9 mouse cellular contexts compared by ENCODE assay signal in the genomic region with DNA sequence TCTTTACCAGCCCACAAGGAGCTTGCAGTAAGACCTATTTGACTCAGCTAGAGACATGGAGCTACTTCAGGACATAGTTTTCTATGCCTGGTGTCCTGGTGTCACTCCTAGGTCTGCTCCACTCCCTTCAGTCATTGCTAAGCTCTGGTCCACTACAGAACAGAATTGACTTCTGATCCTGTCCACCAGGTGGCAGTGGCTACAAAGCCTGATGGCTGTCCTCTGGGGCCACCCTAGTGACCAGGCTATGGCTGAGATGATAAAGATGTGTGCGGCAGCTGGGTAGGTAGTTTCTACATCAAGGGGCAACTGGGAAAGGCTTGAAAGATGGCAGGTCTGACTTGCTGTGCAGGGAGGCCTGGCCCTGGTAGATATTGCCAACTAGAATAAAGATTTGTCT. TPM values are rescaled to one million over a fixed set of nuclear protein-coding genes. Genes with fewer than 3 reads are reported as not detected.
DNase-seq lines count a peak whose midpoint lies in the region; ATAC-seq lines count a peak whose summit lies in the region.
"Had no signal": no experiment of that assay in that cellular context is flagged by ENCODE, and none has a peak within 500 bp of the region (broad histone marks: within the 10 kb centered on the region; RNA-seq: fewer than 3 reads in every experiment).

No protein-coding gene starts in this region.

- H3K4me2 ChIP-seq in forebrain, embryonic 12.5 days = no peak overlapping the region
- no peak overlapping the region for H3K4me2 ChIP-seq in hindbrain, embryonic 13.5 days

- intact Hi-C loops in left cerebral cortex, postnatal 36 days (cut with DNase I) = no loop called here

- H3K4me1 ChIP-seq in forebrain, embryonic 12.5 days = no peaks in the 10 kb centered on the region
- H3K4me1 ChIP-seq in hindbrain, embryonic 13.5 days (replicated peaks) = peaks cover 13% of the 10 kb centered on the region

- no peak overlapping the region for H3K9ac ChIP-seq in forebrain, embryonic 12.5 days
- H3K9ac ChIP-seq in hindbrain, embryonic 13.5 days = no peak overlapping the region

- H3K9me3 ChIP-seq in forebrain, embryonic 12.5 days = no peaks in the 10 kb centered on the region
- no peaks in the 10 kb centered on the region for H3K9me3 ChIP-seq in hindbrain, embryonic 13.5 days
- H3K9me3 ChIP-seq: megakaryocyte, embryonic 14.5 days had no signal

- peak; percentile 65 for DNase-seq in left cerebral cortex, adult 18-20 months (ENCODE audit: low spot score in 2 of 2)
- DNase-seq in left cerebral cortex, postnatal 36 days (ENCODE audit: low spot score in 2 of 2) = no peak
- DNase-seq in c-Kit-positive CD71-negative TER-119-negative erythroid progenitor cells, embryonic 14.5 days (ENCODE audit: low read depth) = peak; percentile 40
- peak; percentile 70 to 73 for DNase-seq in layer of hippocampus, postnatal 10 days (ENCODE audit: low spot score in 2 of 2)
- DNase-seq in skeletal muscle tissue, adult 2 months (ENCODE audit: low read depth, low spot score) = peak; percentile 48

- H3K27me3 ChIP-seq in forebrain, embryonic 12.5 days = no peaks in the 10 kb centered on the region
- no peaks in the 10 kb centered on the region for H3K27me3 ChIP-seq in hindbrain, embryonic 13.5 days

- no peak overlapping the region for H3K4me3 ChIP-seq in forebrain, embryonic 12.5 days (replicated peaks)
- H3K4me3 ChIP-seq in hindbrain, embryonic 13.5 days = no peak overlapping the region
- H3K4me3 ChIP-seq: megakaryocyte, embryonic 14.5 days had no signal

- H3K27ac ChIP-seq in forebrain, embryonic 12.5 days = no peak overlapping the region
- H3K27ac ChIP-seq in hindbrain, embryonic 13.5 days = no peak overlapping the region

- ATAC-seq in forebrain, embryonic 12.5 days (ENCODE audit: low FRiP score) = 0 out of 2 replicates have a peak, but pooled peaks have one; percentile 50
- peak; percentile 47; the same call in 1 of the 2 replicates for ATAC-seq in hindbrain, embryonic 13.5 days (ENCODE audit: low FRiP score)
- ATAC-seq in megakaryocyte progenitor cell, adult 5-6 weeks (replicated peaks; ENCODE audit: poor library complexity) = peak; percentile 73

- 55% methylated on average over 1 of the region's 1 CpGs for WGBS in forebrain, embryonic 12.5 days
- 37% methylated on average over 1 of the region's 1 CpGs for WGBS in hindbrain, embryonic 13.5 days

- peaks cover 20% of the 10 kb centered on the region for H3K36me3 ChIP-seq in forebrain, embryonic 12.5 days (replicated peaks)
- peaks cover 30% of the 10 kb centered on the region for H3K36me3 ChIP-seq in hindbrain, embryonic 13.5 days

RNA-seq across cellular contexts. Expression of a gene that starts 26.5 kb away (rescaled TPM):
- total RNA-seq in left cerebral cortex, adult 18-20 months (2021) = 10 to 100 TPM; 49.1 to 49.4 TPM
- 10 to 100 TPM; 43.0 to 53.0 TPM for total RNA-seq in left cerebral cortex, postnatal 36 days (2021)
- polyA plus RNA-seq in forebrain, embryonic 12.5 days (2016; fragmentation: Nextera tagmentation; extraction: Ambion mirVana) = 7.3 and 9.5 TPM in 2 replicates
- 24.6 and 30.0 TPM in 2 replicates for polyA plus RNA-seq in hindbrain, embryonic 13.5 days (2015; fragmentation: Nextera tagmentation; extraction: Ambion mirVana)
- total RNA-seq in layer of hippocampus, postnatal 10 days (2021) = 10 to 100 TPM; 43.2 to 45.3 TPM
- total RNA-seq in megakaryocyte progenitor cell, adult 5-6 weeks (2015) = not detected in 2 replicates
- total RNA-seq in megakaryocyte progenitor cell, adult 5-6 weeks (2017) = not detected in 2 replicates

Comparison
In these comparisons a context has a peak if more than half of its experiments do, and no peak if none do; other contexts are left out.
1. DNase-seq: peak in left cerebral cortex, adult 18-20 months (2 of 2), c-Kit-positive CD71-negative TER-119-negative erythroid progenitor cells, embryonic 14.5 days (single experiment), layer of hippocampus, postnatal 10 days (2 of 2) and skeletal muscle tissue, adult 2 months (single experiment); none in left cerebral cortex, postnatal 36 days (0 of 2).
2. RNA of a gene that starts 26.5 kb away (total RNA-seq): 43.0 to 53.0 TPM in left cerebral cortex, postnatal 36 days, 49.1 to 49.4 TPM in left cerebral cortex, adult 18-20 months and 43.2 to 45.3 TPM in layer of hippocampus, postnatal 10 days; not detected in megakaryocyte progenitor cell, adult 5-6 weeks; every median in the first group is over 10 times any median in the second.
3. Peak in every context shown above with its lines, with median percentiles within 50 percentile points of each other: ATAC-seq.